Mouse (Mus musculus): ENCODE measurements around the gene Sik2.

The Sik2 gene

GRCm38 (mm10) chr9:51007726-51008067 lies 1.2 kb downstream of the Sik2 start:
- ChIA-PET CTCF (interaction anchor here in 3 of 4 experiments (0.9 to 2.2 kb wide), 7 partner anchors 10 to 207 kb away, joined by 3 to 20 read pairs (median 5); no protein-coding TSS in a partner anchor), POLR2A (interaction anchor here in 3 of 4 experiments (0.8 to 3.0 kb wide), 10 partner anchors 8 to 207 kb away, joined by 3 to 18 read pairs (median 4); no protein-coding TSS in a partner anchor)

GRCm38 (mm10) chr9:51006846-51007245 lies 2.0 kb downstream of the Sik2 start:
- ChIA-PET POLR2A (interaction anchor here in 2 of 4 experiments (0.8 to 3.0 kb wide), 7 partner anchors 22 to 157 kb away, joined by 3 to 18 read pairs (median 4); no protein-coding TSS in a partner anchor), CTCF (interaction anchor here in 3 of 4 experiments (0.5 to 2.2 kb wide), 17 partner anchors 10 to 479 kb away, joined by 3 to 12 read pairs (median 4); partner anchors contain the start of genes Fdxacb1 (in 1 of the 3) and Pts (in 1 of the 3))

GRCm38 (mm10) chr9:51004062-51004461 lies 4.8 kb downstream of the Sik2 start:
- POLR2A ChIA-PET = no interaction called here
- CTCF ChIA-PET = no interaction called here

GRCm38 (mm10) chr9:50986677-50987076 lies 22.2 kb downstream of the Sik2 start:
- ChIA-PET CTCF (no interaction called here), POLR2A (interaction anchor here in 1 of 4 experiments (0.9 to 1.5 kb wide), 3 partner anchors 11 to 127 kb away, joined by 3 to 6 read pairs (median 5); no protein-coding TSS in a partner anchor)

- ChIA-PET CTCF (interaction anchor here in 1 of 4 experiments (0.6 kb wide), 1 partner anchor 402 kb away, joined by 4 read pairs; no protein-coding TSS in a partner anchor), POLR2A (interaction anchor here in 1 of 4 experiments (1.5 kb wide), 1 partner anchor 126 kb away, joined by 6 read pairs; no protein-coding TSS in a partner anchor)
These were observed 22.8 kb downstream of the Sik2 start for GRCm38 (mm10) chr9:50986123-50986522.

GRCm38 (mm10) chr9:50981499-50982190 lies 27.2 kb downstream of the Sik2 start:
- ChIA-PET POLR2A (interaction anchor here (0.6 to 1.8 kb wide), 14 partner anchors 9 to 1159 kb away, joined by 3 to 7 read pairs (median 3); partner anchors contain the start of gene Dixdc1 (in 1 of the 4)), CTCF (interaction anchor here in 3 of 4 experiments (0.6 to 1.0 kb wide), 4 partner anchors 25 to 1029 kb away, joined by 3 to 4 read pairs (median 3); no protein-coding TSS in a partner anchor)

- POLR2A ChIA-PET = interaction anchor here in 1 of 4 experiments (0.7 kb wide), 1 partner anchor 33 kb away, joined by 3 read pairs; no protein-coding TSS in a partner anchor
- CTCF ChIA-PET = no interaction called here
These were observed 34.2 kb downstream of the Sik2 start for GRCm38 (mm10) chr9:50974631-50975030.

- CTCF ChIA-PET = no interaction called here
- POLR2A ChIA-PET = interaction anchor here in 2 of 4 experiments (0.7 to 0.9 kb wide), 2 partner anchors 11 kb away, joined by 3 to 7 read pairs; no protein-coding TSS in a partner anchor
These were observed 38.5 kb downstream of the Sik2 start for GRCm38 (mm10) chr9:50970413-50970812.

- CTCF ChIA-PET = no interaction called here
- POLR2A ChIA-PET = no interaction called here
These were observed 39.6 kb downstream of the Sik2 start for GRCm38 (mm10) chr9:50969266-50969665.

GRCm38 (mm10) chr9:50966277-50966676 lies 42.6 kb downstream of the Sik2 start:
- CTCF ChIA-PET = interaction anchor here in 1 of 4 experiments (0.6 kb wide), 1 partner anchor 111 kb away, joined by 7 read pairs; no protein-coding TSS in a partner anchor
- POLR2A ChIA-PET = no interaction called here

GRCm38 (mm10) chr9:50965392-50965791 lies 43.5 kb downstream of the Sik2 start:
- CTCF ChIA-PET = no interaction called here
- POLR2A ChIA-PET = no interaction called here

- ChIA-PET POLR2A (no interaction called here), CTCF (no interaction called here)
These were observed 44.0 kb downstream of the Sik2 start for GRCm38 (mm10) chr9:50964911-50965310.

- ChIA-PET POLR2A (interaction anchor here in 2 of 4 experiments (0.6 to 1.0 kb wide), 2 partner anchors 60 to 116 kb away, joined by 3 to 12 read pairs; no protein-coding TSS in a partner anchor), CTCF (interaction anchor here in 1 of 4 experiments (0.6 kb wide), 1 partner anchor 231 kb away, joined by 3 read pairs; no protein-coding TSS in a partner anchor)
These were observed 50.9 kb downstream of the Sik2 start for GRCm38 (mm10) chr9:50957956-50958489.

- ChIA-PET POLR2A (no interaction called here), CTCF (no interaction called here)
These were observed 53.7 kb downstream of the Sik2 start for GRCm38 (mm10) chr9:50955176-50955575.

GRCm38 (mm10) chr9:50948097-50948823 lies 60.6 kb downstream of the Sik2 start:
- ChIA-PET POLR2A (interaction anchor here in 1 of 4 experiments (0.9 kb wide), 1 partner anchor 34 kb away, joined by 3 read pairs; no protein-coding TSS in a partner anchor), CTCF (no interaction called here)

GRCm38 (mm10) chr9:50946338-50946737 lies 62.5 kb downstream of the Sik2 start:
- POLR2A ChIA-PET = no interaction called here
- CTCF ChIA-PET = no interaction called here

- CTCF ChIA-PET = no interaction called here
- POLR2A ChIA-PET = no interaction called here
These were observed 64.0 kb downstream of the Sik2 start for GRCm38 (mm10) chr9:50944826-50945225.

- POLR2A ChIA-PET = interaction anchor here in 1 of 4 experiments (1.8 kb wide), 1 partner anchor 45 kb away, joined by 4 read pairs; no protein-coding TSS in a partner anchor
- CTCF ChIA-PET = no interaction called here
These were observed 66.2 kb downstream of the Sik2 start for GRCm38 (mm10) chr9:50942711-50943110.

GRCm38 (mm10) chr9:50941804-50942401 lies 67.0 kb downstream of the Sik2 start:
- CTCF ChIA-PET = no interaction called here
- POLR2A ChIA-PET = interaction anchor here in 1 of 4 experiments (1.8 kb wide), 1 partner anchor 44 kb away, joined by 4 read pairs; no protein-coding TSS in a partner anchor

Data from embryonic stem cell, embryonic (primary cell).